Comparison of ENCODE assay signal across 1 mouse cellular context in the genomic region with DNA sequence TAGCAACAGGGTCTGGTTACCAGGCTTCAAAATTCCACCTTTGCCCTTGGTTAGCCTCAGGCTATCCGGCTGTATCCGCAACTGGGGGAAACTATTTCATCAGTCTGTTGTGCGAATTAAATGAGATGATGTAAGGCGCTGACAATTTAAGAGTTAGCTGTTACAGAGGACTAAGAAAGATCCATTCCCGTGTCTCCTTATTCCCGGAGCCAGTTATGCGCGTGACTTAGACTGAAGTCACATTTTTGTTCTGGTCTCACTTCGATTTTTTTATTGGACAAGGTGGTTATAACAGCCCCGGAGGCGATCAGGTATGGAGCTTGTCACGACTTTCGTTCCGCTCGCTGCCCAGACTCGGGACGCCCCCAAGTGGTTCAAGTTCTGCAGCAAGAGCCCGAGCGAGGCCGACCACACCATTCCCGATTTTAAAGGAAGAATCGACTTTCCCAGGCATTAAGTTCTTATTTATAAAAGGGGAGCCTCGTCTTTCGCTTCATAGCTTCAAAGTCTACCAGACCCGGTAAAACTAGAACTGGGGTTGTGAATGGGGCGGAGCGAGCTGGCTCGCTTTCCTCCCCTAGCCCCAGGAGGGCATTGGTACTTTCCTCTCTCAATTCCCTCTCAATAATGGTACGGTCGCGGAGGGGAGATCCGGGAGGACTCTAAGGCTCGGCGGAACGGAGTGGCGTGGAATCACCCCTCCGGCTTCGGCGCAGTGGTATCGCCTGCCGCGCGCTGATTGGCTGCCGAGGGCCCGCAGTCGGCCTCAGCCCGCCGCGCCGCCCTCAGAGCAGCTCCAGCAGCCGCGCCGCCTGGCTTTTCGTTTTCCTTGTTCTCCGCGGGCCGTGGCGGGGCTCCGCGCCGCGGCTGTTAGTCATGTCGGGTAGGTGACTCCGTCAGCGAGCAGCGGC.
TF ChIP-seq lines count a peak whose summit lies in the region.

Taf15 (plus strand) TSS at position 763 of the 911 bp plus-strand sequence.

TF ChIP-seq in CH12.LX, 34 proteins besides CTCF, POLR2A, EP300 and RAD21 (continued from another document):
- TF ChIP-seq MAFK (IDR thresholded peaks at IDR 0.05; ENCODE audit: insufficient replicate concordance, low read length) (no peak), KAT2A (IDR thresholded peaks at IDR 0.05; ENCODE audit: insufficient replicate concordance, low read length) (peak; percentile 77; the same call in 1 of the 2 replicates), ZKSCAN1 (IDR thresholded peaks at IDR 0.05; ENCODE audit: borderline replicate concordance, low read depth, low read length) (no peak; the same call in 1 of the 2 replicates), JUND (conservative IDR thresholded peaks at IDR 0.05; ENCODE audit: low read depth, low read length) (no peak; the same call in 1 of the 2 replicates), NRF1 (IDR thresholded peaks at IDR 0.05; ENCODE audit: low read depth, low read length) (peak; percentile 45; the same call in 1 of the 2 replicates), GABPA (IDR thresholded peaks at IDR 0.05; ENCODE audit: insufficient replicate concordance, low read depth, low read length) (no peak; the same call in 1 of the 2 replicates), CHD1 (IDR thresholded peaks at IDR 0.05; ENCODE audit: low read depth, low read length) (peak; percentile 100), ZC3H11A (IDR thresholded peaks at IDR 0.05; ENCODE audit: low read depth, low read length) (no peak), IRF4 (IDR thresholded peaks at IDR 0.05; ENCODE audit: low read depth, low read length) (peak; percentile 80), CHD2 (IDR thresholded peaks at IDR 0.05; ENCODE audit: low read length) (peak; percentile 44; the same call in 1 of the 2 replicates), USF1 (IDR thresholded peaks at IDR 0.05; ENCODE audit: low read depth, low read length) (no peak), E2F4 (IDR thresholded peaks at IDR 0.05; ENCODE audit: insufficient replicate concordance, low read depth, low read length) (peak; percentile 62; the same call in 1 of the 2 replicates), USF2 (conservative IDR thresholded peaks at IDR 0.05; ENCODE audit: low read depth, low read length) (no peak), MAX (IDR thresholded peaks at IDR 0.05; ENCODE audit: low read length) (peak; percentile 82; the same call in 1 of the 2 replicates), JUN (IDR thresholded peaks at IDR 0.05; ENCODE audit: insufficient read depth, low read depth, low read length) (no peak; the same call in 1 of the 2 replicates), MXI1 (IDR thresholded peaks at IDR 0.05; ENCODE audit: low read depth, low read length) (no peak; the same call in none of the 2 replicates), MYC (IDR thresholded peaks at IDR 0.05; ENCODE audit: low read depth, low read length) (peak; percentile 74), MEF2A (IDR thresholded peaks at IDR 0.05; ENCODE audit: borderline replicate concordance, low read depth, low read length) (peak; percentile 84), ZMIZ1 (IDR thresholded peaks at IDR 0.05; ENCODE audit: low read depth, low read length) (peak; percentile 95), NELFE (IDR thresholded peaks at IDR 0.05; ENCODE audit: low read depth, low read length) (peak; percentile 98), ELF1 (IDR thresholded peaks at IDR 0.05; ENCODE audit: low read depth, low read length) (peak; percentile 39), ETS1 (conservative IDR thresholded peaks at IDR 0.05; ENCODE audit: low read depth, low read length) (no peak; the same call in 1 of the 2 replicates), POLR2AphosphoS2 (IDR thresholded peaks at IDR 0.05; ENCODE audit: low read depth, low read length) (peak; percentile 81; the same call in 1 of the 2 replicates)
TF ChIP-seq in CH12.LX: peak in this region for 23.
